Mouse (Mus musculus): Measurements from ENCODE around the gene Slc24a1. TPM values are rescaled to one million over a fixed set of nuclear protein-coding genes. Genes with fewer than 3 reads are reported as not detected.

Gene Slc24a1
- polyA plus RNA-seq, 1 experiment from 2014 or later = 0.05 TPM

DNA sequence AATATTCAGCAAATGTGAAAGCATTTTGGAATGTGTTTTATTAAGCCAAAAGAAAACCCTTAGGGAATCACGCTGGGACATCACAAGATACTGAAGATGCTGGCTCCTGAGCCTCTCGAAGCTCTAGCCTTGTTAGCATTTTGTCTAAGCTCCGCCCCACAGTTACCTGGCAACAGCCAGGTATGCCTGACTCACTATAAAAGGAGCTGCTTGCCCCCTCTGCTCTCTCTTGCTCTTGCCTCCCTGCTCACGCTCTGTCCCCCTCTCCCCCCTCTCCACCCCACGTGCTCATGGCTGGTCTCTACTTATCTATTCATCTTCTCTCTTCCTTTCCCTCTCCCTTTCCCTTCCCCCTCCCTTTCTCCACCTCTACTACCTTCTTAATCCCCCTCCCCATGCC, 648 bp upstream of the Slc24a1 start:
- Histone ChIP-seq H3K9ac (ENCODE audit: low read length) (no peak overlapping the region), H3K4me2 (ENCODE audit: low read length) (no peak overlapping the region), H3K4me3 (ENCODE audit: control insufficient read depth in 1 of 2, insufficient read depth in 1 of 2, low read depth in 1 of 2, low read length in 2 of 2) (no peak overlapping the region), H3K27me3 (ENCODE audit: control insufficient read depth, insufficient read depth, low read length) (peaks cover 38% of the 10 kb centered on the region), H3K36me3 (ENCODE audit: control insufficient read depth, insufficient read depth, low read length) (no peaks in the 10 kb centered on the region), H3K4me1 (ENCODE audit: control insufficient read depth in 2 of 2, insufficient read depth in 2 of 2, low read length in 2 of 2) (peaks cover 0 to 6% of the 10 kb centered on the region in 2 experiments; a peak in 1 of 4 replicates), H3K9me3 (ENCODE audit: control insufficient read depth, low read length) (no peaks in the 10 kb centered on the region), H3K27ac (replicated peaks in 1 of 2; ENCODE audit: control insufficient read depth in 1 of 2, insufficient read depth in 1 of 2, low read depth in 2 of 2, low read length in 2 of 2) (no peak overlapping the region)
- 21% methylated on average over 5 of the region's 5 CpGs for WGBS
- no peak for ATAC-seq (ENCODE audit: insufficient number of reproducible peaks, insufficient read depth, low FRiP score, low read depth)

DNA sequence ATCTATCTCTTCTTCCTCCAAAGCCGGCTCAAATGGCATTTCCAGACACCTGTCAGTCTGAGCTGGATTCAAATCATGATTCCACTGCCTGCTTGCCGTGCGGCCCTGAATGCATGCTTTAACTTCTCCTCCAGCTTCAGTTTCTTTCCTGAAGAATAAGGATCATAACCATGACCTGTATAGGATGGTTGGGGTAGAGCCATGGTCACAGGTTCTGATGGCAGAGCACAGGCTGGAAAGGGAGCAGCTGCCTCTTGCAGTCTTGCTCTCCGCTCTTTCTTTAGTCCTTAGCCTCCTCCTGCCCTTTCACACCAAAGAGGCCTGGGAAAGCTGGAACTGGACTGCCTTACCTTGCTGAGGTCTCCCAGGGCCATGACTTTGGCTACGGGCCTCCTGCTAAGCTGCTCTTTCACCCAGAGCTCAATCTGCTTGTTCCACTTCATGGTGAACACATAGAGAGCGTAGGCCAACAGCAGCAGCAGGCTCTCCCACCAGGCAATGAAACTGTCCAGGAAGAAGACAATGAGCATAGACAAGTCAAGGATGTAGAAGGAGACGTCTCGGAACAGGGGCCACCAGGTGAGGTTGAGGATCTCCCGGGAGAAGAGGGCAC, 3.8 kb downstream of the Slc24a1 start:
- Histone ChIP-seq H3K36me3 (ENCODE audit: control insufficient read depth, insufficient read depth, low read length) (no peaks in the 10 kb centered on the region), H3K9ac (ENCODE audit: low read length) (no peak overlapping the region), H3K4me3 (ENCODE audit: control insufficient read depth in 1 of 2, insufficient read depth in 1 of 2, low read depth in 1 of 2, low read length in 2 of 2) (no peak overlapping the region), H3K27ac (replicated peaks in 1 of 2; ENCODE audit: control insufficient read depth in 1 of 2, insufficient read depth in 1 of 2, low read depth in 2 of 2, low read length in 2 of 2) (no peak overlapping the region), H3K27me3 (ENCODE audit: control insufficient read depth, insufficient read depth, low read length) (peaks cover 30% of the 10 kb centered on the region), H3K4me1 (ENCODE audit: control insufficient read depth in 2 of 2, insufficient read depth in 2 of 2, low read length in 2 of 2) (peaks cover 0 to 8% of the 10 kb centered on the region in 2 experiments; a peak in 1 of 4 replicates), H3K9me3 (ENCODE audit: control insufficient read depth, low read length) (no peaks in the 10 kb centered on the region), H3K4me2 (ENCODE audit: low read length) (no peak overlapping the region)
- 75% methylated on average over 9 of the region's 9 CpGs for whole genome bisulfite sequencing
- ATAC-seq (ENCODE audit: insufficient number of reproducible peaks, insufficient read depth, low FRiP score, low read depth) = no peak

- Histone ChIP-seq H3K36me3 (ENCODE audit: control insufficient read depth, insufficient read depth, low read length) (no peaks in the 10 kb centered on the region), H3K27me3 (ENCODE audit: control insufficient read depth, insufficient read depth, low read length) (0 out of 2 replicates have a peak, but pooled peaks cover 3% of the 10 kb centered on the region), H3K9ac (ENCODE audit: low read length) (no peak overlapping the region), H3K4me3 (ENCODE audit: control insufficient read depth in 1 of 2, insufficient read depth in 1 of 2, low read depth in 1 of 2, low read length in 2 of 2) (no peak overlapping the region), H3K27ac (replicated peaks in 1 of 2; ENCODE audit: control insufficient read depth in 1 of 2, insufficient read depth in 1 of 2, low read depth in 2 of 2, low read length in 2 of 2) (no peak overlapping the region), H3K4me2 (ENCODE audit: low read length) (no peak overlapping the region), H3K9me3 (ENCODE audit: control insufficient read depth, low read length) (no peaks in the 10 kb centered on the region), H3K4me1 (ENCODE audit: control insufficient read depth in 2 of 2, insufficient read depth in 2 of 2, low read length in 2 of 2) (peaks cover 9 to 14% of the 10 kb centered on the region in 2 experiments)
- no peak for ATAC-seq (ENCODE audit: insufficient number of reproducible peaks, insufficient read depth, low FRiP score, low read depth)
- WGBS = 28% methylated on average over 11 of the region's 11 CpGs
Observed at GRCm38 (mm10) chr9:64943997-64944396, 7.4 kb downstream of the Slc24a1 start.

DNA sequence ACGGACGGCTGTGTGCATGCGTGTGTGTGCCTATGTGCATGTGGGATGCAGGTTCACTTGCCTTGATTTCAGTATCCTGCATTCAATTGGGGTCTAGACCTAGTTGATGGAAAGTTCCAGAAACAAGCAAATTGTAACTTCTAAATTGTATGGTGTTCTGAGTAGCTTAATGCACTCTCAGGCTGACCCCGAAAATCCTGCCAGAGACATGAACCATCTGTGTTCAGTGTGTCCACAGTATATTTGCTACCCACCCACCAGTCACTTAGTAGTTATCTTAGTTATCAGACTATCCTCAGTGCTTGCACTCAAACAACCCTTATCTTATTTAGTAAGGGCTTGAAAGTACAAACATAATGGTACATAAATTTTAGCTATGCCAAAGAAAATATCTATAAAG, 9.8 kb downstream of the Slc24a1 start:
- Histone ChIP-seq H3K27ac (replicated peaks in 1 of 2; ENCODE audit: control insufficient read depth in 1 of 2, insufficient read depth in 1 of 2, low read depth in 2 of 2, low read length in 2 of 2) (peak overlapping the region in 1 of 2 experiments; percentile 20; a peak in 1 of 4 replicates), H3K36me3 (ENCODE audit: control insufficient read depth, insufficient read depth, low read length) (no peaks in the 10 kb centered on the region), H3K9ac (ENCODE audit: low read length) (no peak overlapping the region), H3K9me3 (ENCODE audit: control insufficient read depth, low read length) (no peaks in the 10 kb centered on the region), H3K4me3 (ENCODE audit: control insufficient read depth in 1 of 2, insufficient read depth in 1 of 2, low read depth in 1 of 2, low read length in 2 of 2) (no peak overlapping the region), H3K4me2 (ENCODE audit: low read length) (no peak overlapping the region), H3K27me3 (ENCODE audit: control insufficient read depth, insufficient read depth, low read length) (0 out of 2 replicates have a peak, but pooled peaks cover 3% of the 10 kb centered on the region), H3K4me1 (ENCODE audit: control insufficient read depth in 2 of 2, insufficient read depth in 2 of 2, low read length in 2 of 2) (peaks cover 16 to 18% of the 10 kb centered on the region in 2 experiments)
- ATAC-seq (ENCODE audit: insufficient number of reproducible peaks, insufficient read depth, low FRiP score, low read depth) = no peak
- 82% methylated on average over 4 of the region's 4 CpGs for WGBS

DNA sequence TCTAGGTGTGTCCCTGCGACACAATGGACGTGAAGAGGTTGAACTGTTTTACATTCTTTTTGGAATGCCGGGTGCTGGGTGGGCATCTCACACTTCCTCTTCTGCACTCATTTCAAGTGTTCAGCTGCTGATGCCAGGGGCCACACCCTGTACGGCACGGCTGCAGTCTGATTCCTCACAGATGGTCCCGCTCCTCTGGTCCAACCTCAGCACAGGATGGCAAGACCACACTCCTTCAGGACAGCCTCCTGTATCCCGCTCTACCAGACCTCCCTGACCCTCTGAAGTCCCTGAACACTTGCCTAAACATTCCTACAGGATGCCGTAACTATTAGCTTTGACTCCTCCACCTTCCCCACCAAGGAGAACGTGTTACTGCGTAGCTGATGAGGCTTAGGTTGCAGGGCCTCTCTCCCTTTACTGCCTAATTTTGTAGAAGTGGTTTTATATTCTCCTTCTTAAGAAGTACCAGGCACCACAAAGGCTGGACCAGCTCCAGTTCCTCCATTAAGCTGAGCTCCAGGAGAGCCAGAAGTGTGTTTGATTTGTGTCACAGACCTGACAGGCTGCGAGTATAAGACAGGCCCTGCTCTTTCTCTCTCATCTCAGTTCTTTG, 10.6 kb downstream of the Slc24a1 start:
- H3K4me2 ChIP-seq (ENCODE audit: low read length) = no peak overlapping the region
- H3K9ac ChIP-seq (ENCODE audit: low read length) = no peak overlapping the region
- H3K27ac ChIP-seq (replicated peaks in 1 of 2; ENCODE audit: control insufficient read depth in 1 of 2, insufficient read depth in 1 of 2, low read depth in 2 of 2, low read length in 2 of 2) = peak overlapping the region in 1 of 2 experiments; percentile 41; a peak in 3 of 4 replicates
- H3K9me3 ChIP-seq (ENCODE audit: control insufficient read depth, low read length) = no peaks in the 10 kb centered on the region
- 54% methylated on average over 11 of the region's 11 CpGs for WGBS
- peaks cover 18 to 20% of the 10 kb centered on the region in 2 experiments for H3K4me1 ChIP-seq (ENCODE audit: control insufficient read depth in 2 of 2, insufficient read depth in 2 of 2, low read length in 2 of 2)
- H3K36me3 ChIP-seq (ENCODE audit: control insufficient read depth, insufficient read depth, low read length) = no peaks in the 10 kb centered on the region
- H3K4me3 ChIP-seq (ENCODE audit: control insufficient read depth in 1 of 2, insufficient read depth in 1 of 2, low read depth in 1 of 2, low read length in 2 of 2) = no peak overlapping the region
- 0 out of 2 replicates have a peak, but pooled peaks cover 3% of the 10 kb centered on the region for H3K27me3 ChIP-seq (ENCODE audit: control insufficient read depth, insufficient read depth, low read length)
- ATAC-seq (ENCODE audit: insufficient number of reproducible peaks, insufficient read depth, low FRiP score, low read depth) = no peak

GRCm38 (mm10) chr9:64939790-64940189, 11.6 kb downstream of the Slc24a1 start:
- H3K36me3 ChIP-seq (ENCODE audit: control insufficient read depth, insufficient read depth, low read length) = no peaks in the 10 kb centered on the region
- no peak overlapping the region for H3K4me2 ChIP-seq (ENCODE audit: low read length)
- H3K9me3 ChIP-seq (ENCODE audit: control insufficient read depth, low read length) = no peaks in the 10 kb centered on the region
- H3K4me3 ChIP-seq (ENCODE audit: control insufficient read depth in 1 of 2, insufficient read depth in 1 of 2, low read depth in 1 of 2, low read length in 2 of 2) = no peak overlapping the region
- H3K9ac ChIP-seq (ENCODE audit: low read length) = no peak overlapping the region
- no peak for ATAC-seq (ENCODE audit: insufficient number of reproducible peaks, insufficient read depth, low FRiP score, low read depth)
- no peaks in the 10 kb centered on the region for H3K27me3 ChIP-seq (ENCODE audit: control insufficient read depth, insufficient read depth, low read length)
- 83% methylated on average over 2 of the region's 2 CpGs for WGBS
- H3K4me1 ChIP-seq (ENCODE audit: control insufficient read depth in 2 of 2, insufficient read depth in 2 of 2, low read length in 2 of 2) = peaks cover 19 to 22% of the 10 kb centered on the region in 2 experiments
- no peak overlapping the region for H3K27ac ChIP-seq (replicated peaks in 1 of 2; ENCODE audit: control insufficient read depth in 1 of 2, insufficient read depth in 1 of 2, low read depth in 2 of 2, low read length in 2 of 2)

- H3K27me3 ChIP-seq (ENCODE audit: control insufficient read depth, insufficient read depth, low read length) = no peaks in the 10 kb centered on the region
- H3K9ac ChIP-seq (ENCODE audit: low read length) = no peak overlapping the region
- H3K4me3 ChIP-seq (ENCODE audit: control insufficient read depth in 1 of 2, insufficient read depth in 1 of 2, low read depth in 1 of 2, low read length in 2 of 2) = no peak overlapping the region
- no peak overlapping the region for H3K4me2 ChIP-seq (ENCODE audit: low read length)
- WGBS = 39% methylated on average over 4 of the region's 4 CpGs
- peaks cover 24 to 27% of the 10 kb centered on the region in 2 experiments for H3K4me1 ChIP-seq (ENCODE audit: control insufficient read depth in 2 of 2, insufficient read depth in 2 of 2, low read length in 2 of 2)
- H3K9me3 ChIP-seq (ENCODE audit: control insufficient read depth, low read length) = no peaks in the 10 kb centered on the region
- no peaks in the 10 kb centered on the region for H3K36me3 ChIP-seq (ENCODE audit: control insufficient read depth, insufficient read depth, low read length)
- no peak overlapping the region for H3K27ac ChIP-seq (replicated peaks in 1 of 2; ENCODE audit: control insufficient read depth in 1 of 2, insufficient read depth in 1 of 2, low read depth in 2 of 2, low read length in 2 of 2)
- no peak for ATAC-seq (ENCODE audit: insufficient number of reproducible peaks, insufficient read depth, low FRiP score, low read depth)
Observed at GRCm38 (mm10) chr9:64939281-64939680, 12.1 kb downstream of the Slc24a1 start.
